Mouse (Mus musculus) neutrophil, adult 65 days (primary cell): Measurements from ENCODE around the gene Qars. TPM values are rescaled to one million over a fixed set of nuclear protein-coding genes. Genes with fewer than 3 reads are reported as not detected.

Experiments
- total RNA-seq: library from RNA; stranded (reverse); gene quantifications from 2 replicates; pipeline ENCODE4 v1.2.4, GENCODE M21; 2023

The Qars gene
- total RNA-seq: 107 and 121 TPM in 2 replicates

GRCm38 (mm10) chr9:108507619-108508434 is at the start of gene Qars:
Gene Qars, plus strand, starts transcription at chr9:108507706.

GRCm38 (mm10) chr9:108460319-108461178 is 47.0 kb upstream of the Qars start, which contains the start of gene Ccdc71:
Gene Ccdc71, plus strand, starts transcription at chr9:108460527.

GRCm38 (mm10) chr9:108461181-108461631 is 46.3 kb upstream of the Qars start, which contains the start of gene Klhdc8b:
Gene Klhdc8b, minus strand, starts transcription at chr9:108461581.

GRCm38 (mm10) chr9:108479721-108480351 is 27.7 kb upstream of the Qars start, which contains the start of gene Lamb2:
Gene Lamb2, plus strand, starts transcription at chr9:108479736.

DNA sequence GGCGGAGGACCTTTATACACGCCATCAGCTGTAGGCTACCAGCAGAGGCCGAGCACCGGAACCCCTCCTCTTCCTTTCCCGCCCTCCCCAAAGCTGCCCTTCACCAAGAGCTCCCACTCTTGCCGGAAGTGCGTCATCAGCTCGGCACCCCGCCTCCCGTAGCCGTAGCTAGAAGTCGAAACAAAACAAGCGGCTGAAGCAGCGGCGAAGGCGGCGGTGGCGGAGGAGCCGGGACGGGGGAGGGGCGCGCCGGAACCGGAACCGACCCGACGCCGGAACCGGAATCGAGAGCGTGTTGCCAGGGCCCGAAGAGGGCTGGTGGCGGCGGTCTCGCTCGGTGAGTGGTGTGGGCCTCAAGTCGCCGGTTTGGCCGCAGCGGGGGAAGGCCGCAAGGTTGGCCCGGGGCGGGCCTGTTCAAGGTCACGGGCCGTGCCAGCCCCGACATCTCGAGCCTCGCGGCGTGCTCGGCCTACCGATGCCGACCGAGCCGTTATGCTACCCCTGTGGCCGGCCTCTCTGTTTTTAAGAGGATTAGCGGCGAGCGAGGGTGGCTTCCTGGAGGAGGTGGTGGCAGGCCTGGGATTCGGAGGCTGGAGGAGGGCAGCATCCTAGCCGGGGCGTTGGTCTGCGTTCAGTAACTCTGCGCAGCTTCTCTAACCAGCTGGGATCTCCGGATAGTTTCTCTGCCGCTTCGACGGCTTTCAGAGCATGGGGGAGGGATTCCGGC is 16.8 kb upstream of the Qars start, which contains the start of gene Usp19:
Gene Usp19 (plus strand): TSS at position 44 of the 727 bp plus-strand sequence.

DNA sequence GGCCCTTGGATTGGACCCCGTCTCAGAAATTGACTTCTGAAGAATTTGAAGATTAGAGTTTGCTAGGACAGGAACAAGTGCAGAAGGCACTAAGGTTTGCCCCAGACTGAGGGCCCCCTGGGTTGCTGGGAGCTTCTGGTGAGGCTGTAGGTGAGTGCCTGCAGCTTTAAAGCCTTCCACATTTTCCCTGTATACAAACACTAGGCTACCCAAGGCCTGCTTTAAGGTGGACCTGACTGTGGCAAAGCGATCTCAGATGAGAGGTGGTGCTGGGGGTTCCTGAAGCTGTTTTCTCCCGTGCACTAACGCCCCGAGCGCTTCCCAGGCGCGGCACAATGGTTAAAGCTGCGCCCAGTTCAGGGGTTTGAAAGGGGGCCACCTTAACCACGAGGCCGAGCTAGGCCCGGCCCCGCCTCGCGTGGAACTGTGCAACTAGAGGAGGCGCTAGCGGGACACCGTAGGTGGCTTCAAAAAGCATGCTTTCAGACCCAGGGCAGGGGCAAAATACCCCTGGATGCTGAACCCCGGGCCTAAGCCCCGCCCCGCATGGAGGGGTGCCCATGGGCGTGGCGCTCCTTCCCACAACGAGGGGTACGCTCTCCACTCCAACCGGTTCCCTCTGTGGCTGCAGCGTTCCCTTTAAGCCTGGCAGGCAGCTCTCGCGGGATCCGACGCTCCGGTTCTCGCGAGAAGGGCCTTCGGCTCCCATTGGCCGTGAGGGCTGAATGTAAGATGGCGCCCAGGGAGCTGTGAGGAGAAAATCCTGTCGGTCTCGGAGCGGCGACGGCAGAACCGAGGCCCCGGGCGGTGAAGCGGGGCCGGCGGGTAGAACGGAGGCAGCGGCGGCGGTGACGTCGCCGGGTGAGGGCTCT is 9.1 kb downstream of the Qars start, which contains the start of gene Qrich1:
Gene Qrich1 (plus strand): TSS at position 427 of the 872 bp plus-strand sequence.

GRCm38 (mm10) chr9:108560227-108560841 is 52.8 kb downstream of the Qars start, which contains the start of gene Impdh2:
Gene Impdh2, plus strand, starts transcription at chr9:108560286.

Other genes starting within 250 kb of the Qars start
- gene Dag1, start 243.7 kb upstream of the Qars start, total RNA-seq: 4.5 and 4.8 TPM in 2 replicates
- 0.75 and 1.5 TPM in 2 replicates for gene Nicn1, start 217.3 kb upstream of the Qars start, total RNA-seq
- gene Amt, start 210.9 kb upstream of the Qars start, total RNA-seq: not detected in 2 replicates
- 447 and 476 TPM in 2 replicates for gene Rhoa, start 201.6 kb upstream of the Qars start, total RNA-seq
- gene Tcta, start 201.5 kb upstream of the Qars start, total RNA-seq: 10.6 and 11.2 TPM in 2 replicates
- 1,218 and 1,262 TPM in 2 replicates for gene Gpx1, start 168.8 kb upstream of the Qars start, total RNA-seq
- 127 and 168 TPM in 2 replicates for gene Usp4, start 159.9 kb upstream of the Qars start, total RNA-seq
- gene 1700102P08Rik, start 114.9 kb upstream of the Qars start, total RNA-seq: 1.1 and 1.5 TPM in 2 replicates
- not detected in 2 replicates for gene Ccdc36, start 79.2 kb upstream of the Qars start, total RNA-seq
- gene BC048562, start 71.2 kb upstream of the Qars start, total RNA-seq: not detected in 2 replicates
- gene Ccdc71, start 47.2 kb upstream of the Qars start, total RNA-seq: 9.9 and 10.5 TPM in 2 replicates
- 0.59 and 1.6 TPM in 2 replicates for gene Klhdc8b, start 46.1 kb upstream of the Qars start, total RNA-seq
- gene Lamb2, start 28.0 kb upstream of the Qars start, total RNA-seq: 0.44 and 0.79 TPM in 2 replicates
- gene Usp19, start 17.1 kb upstream of the Qars start, total RNA-seq: 228 and 301 TPM in 2 replicates
- 116 and 150 TPM in 2 replicates for gene Qrich1, start 9.1 kb downstream of the Qars start, total RNA-seq
- gene Impdh2, start 52.6 kb downstream of the Qars start, total RNA-seq: 71.0 and 72.2 TPM in 2 replicates
- gene Ndufaf3, start 59.7 kb downstream of the Qars start, total RNA-seq: 21.4 and 26.7 TPM in 2 replicates
- 23.0 and 31.6 TPM in 2 replicates for gene Dalrd3, start 62.2 kb downstream of the Qars start, total RNA-seq
- 2.0 and 3.8 TPM in 2 replicates for gene Wdr6, start 71.0 kb downstream of the Qars start, total RNA-seq
- 0.43 and 0.66 TPM in 2 replicates for gene P4htm, start 90.0 kb downstream of the Qars start, total RNA-seq
- gene Arih2, start 141.7 kb downstream of the Qars start, total RNA-seq: 164 and 261 TPM in 2 replicates
- gene Slc25a20, start 154.4 kb downstream of the Qars start, total RNA-seq: 26.1 and 28.4 TPM in 2 replicates
- 10.8 and 13.2 TPM in 2 replicates for gene Prkar2a, start 181.6 kb downstream of the Qars start, total RNA-seq